Mouse (Mus musculus): ENCODE measurements around the gene Usp47. TPM values are rescaled to one million over a fixed set of nuclear protein-coding genes. Genes with fewer than 3 reads are reported as not detected.
A peak's percentile ranks its signal among the peaks of the same experiment; 100 is the strongest.

Gene Usp47
- total and polyA plus RNA-seq, 3 experiments, result 37.3 to 122 (median 47.8) TPM

- Histone ChIP-seq H3K27ac (ENCODE audit: control insufficient read depth, low read depth, low read length) (no peak overlapping the region), H3K4me3 (ENCODE audit: control insufficient read depth in 1 of 2, insufficient read depth in 1 of 2, low read depth in 2 of 2, low read length in 2 of 2) (no peak overlapping the region), H3K4me1 (ENCODE audit: control insufficient read depth in 1 of 2, insufficient read depth in 2 of 2, low read length in 2 of 2) (no peaks in the 10 kb centered on the region), H3K9ac (ENCODE audit: control insufficient read depth, low read depth, low read length, poor library complexity, severe bottlenecking) (no peak overlapping the region), H3K79me2 (ENCODE audit: control insufficient read depth, insufficient read depth, low read length, poor library complexity) (no peaks in the 10 kb centered on the region), H3K36me3 (ENCODE audit: control insufficient read depth in 1 of 2, insufficient read depth in 2 of 2, low read length in 2 of 2) (peaks cover 0 to 39% of the 10 kb centered on the region in 2 experiments; a peak in 2 of 4 replicates), H3K27me3 (ENCODE audit: control insufficient read depth in 1 of 2, insufficient read depth in 2 of 2, low read length in 2 of 2) (no peaks in the 10 kb centered on the region), H3K9me3 (replicated peaks; ENCODE audit: insufficient read depth, low read length) (no peaks in the 10 kb centered on the region)
- TF ChIP-seq RAD21 (IDR thresholded peaks at IDR 0.05; ENCODE audit: low read depth, low read length), result peak; percentile 52
- TF ChIP-seq MEF2A (IDR thresholded peaks at IDR 0.05; ENCODE audit: extremely low read depth, insufficient replicate concordance, low read depth, low read length, poor library complexity, severe bottlenecking), result no peak
- TF ChIP-seq TCF12 (IDR thresholded peaks at IDR 0.05; ENCODE audit: low read depth, low read length), result no peak
- TF ChIP-seq TAL1 (IDR thresholded peaks at IDR 0.05; ENCODE audit: low read length), result no peak
- TF ChIP-seq UBTF (IDR thresholded peaks at IDR 0.05; ENCODE audit: borderline replicate concordance, insufficient read depth, low read depth, low read length), result no peak
- no peak for TF ChIP-seq ELF1 (IDR thresholded peaks at IDR 0.05; ENCODE audit: low read depth, low read length)
- TF ChIP-seq USF1 (IDR thresholded peaks at IDR 0.05; ENCODE audit: low read depth, low read length), result no peak
- no peak for TF ChIP-seq EP300 (IDR thresholded peaks at IDR 0.05; ENCODE audit: low read depth in 1 of 2, low read length in 2 of 2)
- no peak for TF ChIP-seq CHD1 (IDR thresholded peaks at IDR 0.05; ENCODE audit: low read depth, low read length)
- TF ChIP-seq MAFK (IDR thresholded peaks at IDR 0.05; ENCODE audit: borderline replicate concordance, low read depth, low read length), result no peak
- TF ChIP-seq SIN3A (IDR thresholded peaks at IDR 0.05; ENCODE audit: low read length), result no peak
- no peak for TF ChIP-seq JUND (IDR thresholded peaks at IDR 0.05; ENCODE audit: low read depth, low read length)
- peak; percentile 67 for TF ChIP-seq SMC3 (IDR thresholded peaks at IDR 0.05; ENCODE audit: low read depth, low read length)
- TF ChIP-seq CTCF (IDR thresholded peaks at IDR 0.05 in 2 of 3, conservative IDR thresholded peaks at IDR 0.05 in 1 of 3; ENCODE audit: control insufficient read depth in 1 of 3, insufficient read depth in 1 of 3, low read depth in 2 of 3, low read length in 3 of 3, poor library complexity in 1 of 3, severe bottlenecking in 1 of 3), result peak; percentile 81 to 86 (median 85)
- TF ChIP-seq POLR2AphosphoS2 (IDR thresholded peaks at IDR 0.05; ENCODE audit: low read length), result no peak
- DNase-seq (ENCODE audit: low read depth, low spot score), result peak; percentile 81
Observed at GRCm38 (mm10) chr7:112085062-112085461, 61.8 kb downstream of the Usp47 start.

GRCm38 (mm10) chr7:112086186-112086585 lies 62.9 kb downstream of the Usp47 start:
- no peak for TF ChIP-seq NELFE (IDR thresholded peaks at IDR 0.05; ENCODE audit: low read depth, low read length)
- TF ChIP-seq MAZ (IDR thresholded peaks at IDR 0.05; ENCODE audit: low read depth, low read length), result no peak
- no peak for TF ChIP-seq MYC (IDR thresholded peaks at IDR 0.05; ENCODE audit: low read depth, low read length)
- no peak for TF ChIP-seq MEF2A (IDR thresholded peaks at IDR 0.05; ENCODE audit: extremely low read depth, insufficient replicate concordance, low read depth, low read length, poor library complexity, severe bottlenecking)
- TF ChIP-seq KAT2A (conservative IDR thresholded peaks at IDR 0.05; ENCODE audit: low read depth, low read length), result no peak
- TF ChIP-seq SIN3A (IDR thresholded peaks at IDR 0.05; ENCODE audit: low read length), result no peak
- TF ChIP-seq TCF12 (IDR thresholded peaks at IDR 0.05; ENCODE audit: low read depth, low read length), result no peak
- TF ChIP-seq GATA1 (IDR thresholded peaks at IDR 0.05; ENCODE audit: low read depth, low read length), result no peak
- TF ChIP-seq E2F4 (IDR thresholded peaks at IDR 0.05; ENCODE audit: borderline replicate concordance, low read depth, low read length), result no peak
- TF ChIP-seq TBP (IDR thresholded peaks at IDR 0.05; ENCODE audit: low read depth, low read length), result no peak
- TF ChIP-seq UBTF (IDR thresholded peaks at IDR 0.05; ENCODE audit: borderline replicate concordance, insufficient read depth, low read depth, low read length), result no peak
- no peak for TF ChIP-seq POLR2AphosphoS2 (IDR thresholded peaks at IDR 0.05; ENCODE audit: low read length)
- TF ChIP-seq CTCF (IDR thresholded peaks at IDR 0.05 in 2 of 3, conservative IDR thresholded peaks at IDR 0.05 in 1 of 3; ENCODE audit: control insufficient read depth in 1 of 3, insufficient read depth in 1 of 3, low read depth in 2 of 3, low read length in 3 of 3, poor library complexity in 1 of 3, severe bottlenecking in 1 of 3), result no peak
- TF ChIP-seq ZKSCAN1 (IDR thresholded peaks at IDR 0.05; ENCODE audit: low read depth, low read length), result no peak
- TF ChIP-seq USF2 (IDR thresholded peaks at IDR 0.05; ENCODE audit: borderline replicate concordance in 1 of 2, insufficient read depth in 1 of 2, low read depth in 1 of 2, low read length in 2 of 2), result no peak
- TF ChIP-seq ELF1 (IDR thresholded peaks at IDR 0.05; ENCODE audit: low read depth, low read length), result no peak
- no peak for TF ChIP-seq JUND (IDR thresholded peaks at IDR 0.05; ENCODE audit: low read depth, low read length)
- TF ChIP-seq CHD1 (IDR thresholded peaks at IDR 0.05; ENCODE audit: low read depth, low read length), result no peak
- DNase-seq (ENCODE audit: low read depth, low spot score), result no peak
- Histone ChIP-seq H3K79me2 (ENCODE audit: control insufficient read depth, insufficient read depth, low read length, poor library complexity) (no peaks in the 10 kb centered on the region), H3K27me3 (ENCODE audit: control insufficient read depth in 1 of 2, insufficient read depth in 2 of 2, low read length in 2 of 2) (no peaks in the 10 kb centered on the region), H3K27ac (ENCODE audit: control insufficient read depth, low read depth, low read length) (no peak overlapping the region), H3K9ac (ENCODE audit: control insufficient read depth, low read depth, low read length, poor library complexity, severe bottlenecking) (no peak overlapping the region), H3K4me1 (ENCODE audit: control insufficient read depth in 1 of 2, insufficient read depth in 2 of 2, low read length in 2 of 2) (no peaks in the 10 kb centered on the region), H3K36me3 (ENCODE audit: control insufficient read depth in 1 of 2, insufficient read depth in 2 of 2, low read length in 2 of 2) (peaks cover 0 to 40% of the 10 kb centered on the region in 2 experiments; a peak in 2 of 4 replicates), H3K4me3 (ENCODE audit: control insufficient read depth in 1 of 2, insufficient read depth in 1 of 2, low read depth in 2 of 2, low read length in 2 of 2) (no peak overlapping the region), H3K9me3 (replicated peaks; ENCODE audit: insufficient read depth, low read length) (no peaks in the 10 kb centered on the region)

Measured in MEL (cell line).